Mouse (Mus musculus) small intestine, adult 2 months (tissue): ENCODE results near the gene Cacng8. TPM values are rescaled to one million over a fixed set of nuclear protein-coding genes. Genes with fewer than 3 reads are reported as not detected.

Experiments
- H3K27ac ChIP-seq: fragments of 200-500 bp; 2 replicates; pipeline ENCODE4 v1.5.1; 2012; ENCODE audit warnings: low read depth, low read length, control low read depth, inconsistent platforms; ENCODE audit not compliant: insufficient read depth
- H3K27me3 ChIP-seq: fragments of 200-500 bp; 2 replicates; pipeline ENCODE4 v1.6.1; 2012; ENCODE audit warnings: mild to moderate bottlenecking, moderate library complexity, low read length, inconsistent platforms; ENCODE audit not compliant: control insufficient read depth, insufficient read depth
- H3K36me3 ChIP-seq: fragments of 200-500 bp; 2 replicates; pipeline ENCODE4 v1.6.1; 2012; ENCODE audit warnings: mild to moderate bottlenecking, low read length, control low read depth, inconsistent platforms; ENCODE audit not compliant: control insufficient read depth, insufficient read depth
- H3K4me1 ChIP-seq: fragments of 200-500 bp; 2 replicates; pipeline ENCODE4 v1.6.1; 2012; ENCODE audit warnings: low read length, inconsistent platforms, mixed read lengths; ENCODE audit not compliant: control insufficient read depth, insufficient read depth, insufficient read length
- H3K4me3 ChIP-seq: fragments of 200-500 bp; 2 replicates; pipeline ENCODE4 v1.5.1; 2012; ENCODE audit warnings: low read depth, mild to moderate bottlenecking, control low read depth, inconsistent platforms, low read length, moderate library complexity
- CTCF ChIP-seq: fragments of 200-500 bp; IDR thresholded peaks from 2 replicates; pipeline ENCODE4 v1.5.1; 2012; ENCODE audit warnings: low read depth, mild to moderate bottlenecking, control low read depth, inconsistent platforms, low read length, moderate library complexity, mixed read lengths; ENCODE audit not compliant: insufficient replicate concordance, insufficient read length; ENCODE audit errors: extremely low read depth
- POLR2A ChIP-seq: fragments of 200-500 bp; IDR thresholded peaks from 2 replicates; pipeline ENCODE4 v1.6.1; 2012; ENCODE audit warnings: low read depth, mild to moderate bottlenecking, control low read depth, inconsistent platforms, low read length, moderate library complexity
- WGBS: fragments of 180-500 bp; shearing (Covaris S2); methylation state at CpG from one replicate; pipeline ENCODE4 v1.1.7; 2018; 5-methylcytosine and 5-hydroxymethylcytosine counted together
- polyA plus RNA-seq: library from polyadenylated mRNA; depleted of rRNA; stranded (reverse); fragments of >200 nt; gene quantifications from 2 replicates; pipeline ENCODE4 v1.2.3, GENCODE M21; 2012

Gene Cacng8
- polyA plus RNA-seq, 1 experiment, result 0.77 TPM

GRCm38 (mm10) chr7:3448737-3449454 is 58.4 kb downstream of the Cacng8 start:
- no peaks in the 10 kb centered on the region for H3K27me3 ChIP-seq
- 24% methylated on average over 15 of the region's 15 CpGs for WGBS
- TF ChIP-seq POLR2A (no peak), CTCF (peak; percentile 85; the same call in 1 of the 2 replicates)
- no peak overlapping the region for H3K27ac ChIP-seq
- no peak overlapping the region for H3K4me3 ChIP-seq
- H3K36me3 ChIP-seq, result no peaks in the 10 kb centered on the region
- H3K4me1 ChIP-seq, result no peaks in the 10 kb centered on the region

- Histone ChIP-seq H3K4me3 (no peak overlapping the region), H3K4me1 (no peaks in the 10 kb centered on the region), H3K27me3 (no peaks in the 10 kb centered on the region), H3K27ac (no peak overlapping the region), H3K36me3 (no peaks in the 10 kb centered on the region)
- TF ChIP-seq POLR2A, result no peak
- 58% methylated on average over 5 of the region's 5 CpGs for WGBS
These were observed 60.2 kb downstream of the Cacng8 start for GRCm38 (mm10) chr7:3450671-3451070.

GRCm38 (mm10) chr7:3451161-3451560 is 60.7 kb downstream of the Cacng8 start:
- TF ChIP-seq POLR2A, result no peak
- TF ChIP-seq CTCF, result no peak
- Histone ChIP-seq H3K36me3 (no peaks in the 10 kb centered on the region), H3K27me3 (no peaks in the 10 kb centered on the region), H3K4me1 (no peaks in the 10 kb centered on the region), H3K4me3 (no peak overlapping the region), H3K27ac (no peak overlapping the region)
- WGBS, result 29% methylated on average over 6 of the region's 6 CpGs

GRCm38 (mm10) chr7:3452821-3453485 is 62.5 kb downstream of the Cacng8 start:
- WGBS, result 53% methylated on average over 12 of the region's 12 CpGs
- no peaks in the 10 kb centered on the region for H3K4me1 ChIP-seq
- no peak overlapping the region for H3K4me3 ChIP-seq
- H3K27ac ChIP-seq, result no peak overlapping the region
- no peaks in the 10 kb centered on the region for H3K27me3 ChIP-seq
- no peaks in the 10 kb centered on the region for H3K36me3 ChIP-seq
- TF ChIP-seq POLR2A, result no peak
- no peak for TF ChIP-seq CTCF

GRCm38 (mm10) chr7:3453486-3454183 is 63.2 kb downstream of the Cacng8 start:
- no peak overlapping the region for H3K4me3 ChIP-seq
- 59% methylated on average over 11 of the region's 11 CpGs for WGBS
- H3K36me3 ChIP-seq, result no peaks in the 10 kb centered on the region
- H3K4me1 ChIP-seq, result no peaks in the 10 kb centered on the region
- no peak overlapping the region for H3K27ac ChIP-seq
- no peaks in the 10 kb centered on the region for H3K27me3 ChIP-seq
- TF ChIP-seq POLR2A (no peak), CTCF (peak; percentile 27; the same call in 1 of the 2 replicates)

- no peak for TF ChIP-seq POLR2A
- TF ChIP-seq CTCF, result no peak
- Histone ChIP-seq H3K4me1 (no peaks in the 10 kb centered on the region), H3K27ac (no peak overlapping the region), H3K36me3 (no peaks in the 10 kb centered on the region), H3K27me3 (no peaks in the 10 kb centered on the region), H3K4me3 (no peak overlapping the region)
- 88% methylated on average over 10 of the region's 10 CpGs for WGBS
These were observed 66.8 kb downstream of the Cacng8 start for GRCm38 (mm10) chr7:3457111-3457840.

GRCm38 (mm10) chr7:3457841-3458217 is 67.3 kb downstream of the Cacng8 start:
- no peaks in the 10 kb centered on the region for H3K4me1 ChIP-seq
- H3K4me3 ChIP-seq, result no peak overlapping the region
- TF ChIP-seq CTCF (no peak), POLR2A (no peak)
- H3K27me3 ChIP-seq, result no peaks in the 10 kb centered on the region
- no peaks in the 10 kb centered on the region for H3K36me3 ChIP-seq
- 73% methylated on average over 9 of the region's 9 CpGs for WGBS
- no peak overlapping the region for H3K27ac ChIP-seq
